Mouse (Mus musculus) stomach, embryonic 15.5 days (tissue): ENCODE measurements around the gene Eef1akmt3. TPM values are rescaled to one million over a fixed set of nuclear protein-coding genes. Genes with fewer than 3 reads are reported as not detected.

Source experiments
- ATAC-seq: fragments of 200-750 bp; cut with Nextera tagmentation; 2 replicates; pipeline ENCODE4 v1.8.0; 2017; ENCODE audit warnings: low read depth, moderate number of reproducible peaks, moderate TSS enrichment; ENCODE audit not compliant: insufficient read depth, low FRiP score
- H3K27ac ChIP-seq: fragments of 300-500 bp; sonication (generic); 2 replicates; pipeline ENCODE4 v1.5.1; 2015; ENCODE audit warnings: mild to moderate bottlenecking, inconsistent platforms
- H3K27me3 ChIP-seq: fragments of 300-500 bp; sonication (generic); replicated peaks from 2 replicates; pipeline ENCODE4 v1.6.1; 2015; ENCODE audit warnings: inconsistent platforms
- H3K36me3 ChIP-seq: fragments of 300-500 bp; sonication (generic); 2 replicates; pipeline ENCODE4 v1.6.1; 2015; ENCODE audit warnings: inconsistent platforms
- H3K4me1 ChIP-seq: fragments of 300-500 bp; sonication (generic); 2 replicates; pipeline ENCODE4 v1.6.1; 2015; ENCODE audit warnings: inconsistent platforms
- H3K4me2 ChIP-seq: fragments of 300-500 bp; sonication (generic); 2 replicates; pipeline ENCODE4 v1.6.1; 2015; ENCODE audit warnings: mild to moderate bottlenecking, inconsistent platforms
- H3K4me3 ChIP-seq: fragments of 300-500 bp; sonication (generic); replicated peaks from 2 replicates; pipeline ENCODE4 v1.5.1; 2015; ENCODE audit warnings: inconsistent platforms
- H3K9ac ChIP-seq: fragments of 300-500 bp; sonication (generic); 2 replicates; pipeline ENCODE4 v1.6.1; 2015; ENCODE audit warnings: inconsistent platforms
- H3K9me3 ChIP-seq: fragments of 300-500 bp; sonication (generic); 2 replicates; pipeline ENCODE4 v1.6.1; 2016; ENCODE audit warnings: inconsistent platforms
- WGBS: fragments of 180-500 bp; shearing (Covaris S2); methylation state at CpG from one replicate; pipeline ENCODE4 v1.1.7; 2015; 5-methylcytosine and 5-hydroxymethylcytosine counted together
- polyA plus RNA-seq: library from polyadenylated mRNA; unstranded; fragments of >200 nt; fragmentation: Nextera tagmentation; extraction: Ambion mirVana; gene quantifications from 2 replicates; pipeline ENCODE4 v1.2.1, GENCODE M21; 2015

Eef1akmt3 gene
- polyA plus RNA-seq, 1 experiment from 2014 or later = 1.1 TPM

DNA sequence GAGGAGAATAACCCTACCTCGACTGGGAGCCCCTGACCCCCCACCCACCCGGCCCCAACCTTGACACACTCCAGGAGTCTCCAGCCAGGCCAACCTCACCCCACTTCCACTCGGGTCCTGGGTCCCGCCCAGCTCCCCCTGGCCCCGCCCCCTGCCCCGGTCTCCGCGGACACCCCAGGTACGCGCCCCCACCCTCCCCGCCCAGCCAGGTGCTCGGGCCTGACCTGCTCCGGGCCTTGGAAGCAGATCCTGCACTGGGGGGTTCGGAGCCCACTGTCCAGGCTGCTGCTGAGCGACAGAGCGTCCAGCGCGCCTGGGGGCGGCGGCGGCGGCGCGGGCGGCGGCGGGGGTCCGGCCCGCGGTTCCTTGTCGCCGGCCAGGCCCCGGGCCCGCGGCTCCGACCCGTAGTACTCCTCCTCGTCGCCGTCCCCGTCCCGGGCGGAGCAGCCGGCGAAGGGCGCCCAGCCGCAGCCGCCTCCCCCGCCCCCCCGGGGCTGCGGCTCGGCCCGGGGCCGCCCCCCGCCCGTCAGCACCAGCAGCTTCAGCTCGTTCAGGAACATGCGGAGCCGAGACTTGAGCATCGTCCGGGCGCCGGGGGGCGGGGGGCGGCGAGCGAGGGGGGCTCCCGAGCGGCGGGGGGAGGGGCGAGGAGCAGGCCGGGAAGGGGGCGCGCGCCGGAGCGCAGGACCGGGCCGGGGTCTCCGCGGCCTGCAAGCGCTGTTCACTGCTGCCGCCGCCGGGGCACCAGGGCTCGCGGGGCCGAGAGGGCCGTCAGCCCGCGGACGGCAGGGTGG is 18.1 kb upstream of the Eef1akmt3 start:
- H3K4me3 ChIP-seq = peak overlapping the region; percentile 75
- peak overlapping the region; percentile 59; the same call in 1 of the 2 replicates for H3K27ac ChIP-seq
- H3K9ac ChIP-seq = peak overlapping the region; percentile 53
- H3K4me1 ChIP-seq = peaks cover 14% of the 10 kb centered on the region; the same call in 1 of the 2 replicates
- 0 out of 2 replicates have a peak, but pooled peaks cover 6% of the 10 kb centered on the region for H3K27me3 ChIP-seq
- no peak for ATAC-seq
- 1% methylated on average over 49 of the region's 92 CpGs for WGBS
- peaks cover 19% of the 10 kb centered on the region for H3K36me3 ChIP-seq
- H3K4me2 ChIP-seq = peak overlapping the region; percentile 96
- H3K9me3 ChIP-seq = no peaks in the 10 kb centered on the region

DNA sequence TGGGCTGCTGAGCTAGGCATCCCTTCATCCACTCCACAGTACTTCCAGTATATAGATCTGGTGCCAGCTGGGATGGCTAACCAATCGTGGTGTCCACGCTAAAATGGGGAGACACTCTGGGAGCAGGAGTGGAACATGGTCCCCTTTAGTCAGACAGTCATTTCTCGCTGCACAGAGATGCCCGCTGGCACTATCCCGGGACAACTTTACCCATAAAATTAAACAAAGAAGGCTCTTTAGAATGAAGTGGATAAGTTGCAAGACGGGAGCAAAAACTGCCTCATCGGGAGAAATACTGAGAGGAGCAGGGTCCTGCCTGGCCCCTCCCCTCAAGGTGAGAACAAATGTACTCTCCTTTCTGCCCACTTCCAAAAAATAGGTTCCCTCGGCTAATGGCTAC is 17.4 kb upstream of the Eef1akmt3 start:
- H3K27me3 ChIP-seq = 0 out of 2 replicates have a peak, but pooled peaks cover 6% of the 10 kb centered on the region
- H3K4me2 ChIP-seq = peak overlapping the region; percentile 96
- H3K4me3 ChIP-seq = peak overlapping the region; percentile 75
- H3K9ac ChIP-seq = no peak overlapping the region
- 8% methylated on average over 8 of the region's 8 CpGs for WGBS
- H3K36me3 ChIP-seq = peaks cover 19% of the 10 kb centered on the region
- no peak for ATAC-seq
- peaks cover 14% of the 10 kb centered on the region; the same call in 1 of the 2 replicates for H3K4me1 ChIP-seq
- no peaks in the 10 kb centered on the region for H3K9me3 ChIP-seq
- no peak overlapping the region for H3K27ac ChIP-seq

GRCm38 (mm10) chr10:127058161-127058560 is 16.8 kb upstream of the Eef1akmt3 start:
- no peak overlapping the region for H3K9ac ChIP-seq
- WGBS = 1% methylated on average over 9 of the region's 9 CpGs

GRCm38 (mm10) chr10:127056490-127056889 is 15.2 kb upstream of the Eef1akmt3 start:
- Histone ChIP-seq H3K4me3 (no peak overlapping the region), H3K27me3 (peaks cover 12% of the 10 kb centered on the region; the same call in 1 of the 2 replicates), H3K4me1 (peaks cover 14% of the 10 kb centered on the region; the same call in 1 of the 2 replicates), H3K36me3 (peaks cover 19% of the 10 kb centered on the region), H3K9ac (no peak overlapping the region), H3K9me3 (no peaks in the 10 kb centered on the region), H3K4me2 (no peak overlapping the region), H3K27ac (no peak overlapping the region)
- WGBS = 83% methylated on average over 20 of the region's 20 CpGs
- no peak for ATAC-seq

More at GRCm38 (mm10) chr10:127058161-127058560, 16.8 kb upstream of the Eef1akmt3 start:
- ATAC-seq = no peak
- Histone ChIP-seq H3K4me3 (peak overlapping the region; percentile 75), H3K4me1 (peaks cover 14% of the 10 kb centered on the region; the same call in 1 of the 2 replicates), H3K36me3 (peaks cover 19% of the 10 kb centered on the region), H3K9me3 (no peaks in the 10 kb centered on the region), H3K4me2 (peak overlapping the region; percentile 96), H3K27me3 (0 out of 2 replicates have a peak, but pooled peaks cover 6% of the 10 kb centered on the region), H3K27ac (no peak overlapping the region)

- ATAC-seq = no peak
- no peak overlapping the region for H3K4me3 ChIP-seq
- H3K36me3 ChIP-seq = peaks cover 19% of the 10 kb centered on the region
- H3K4me1 ChIP-seq = peaks cover 14% of the 10 kb centered on the region; the same call in 1 of the 2 replicates
- WGBS = 83% methylated on average over 8 of the region's 8 CpGs
- H3K9me3 ChIP-seq = no peaks in the 10 kb centered on the region
- no peak overlapping the region for H3K9ac ChIP-seq
- peaks cover 18% of the 10 kb centered on the region for H3K27me3 ChIP-seq
- no peak overlapping the region for H3K4me2 ChIP-seq
- no peak overlapping the region for H3K27ac ChIP-seq
Measured at GRCm38 (mm10) chr10:127055406-127055805, 14.1 kb upstream of the Eef1akmt3 start.

GRCm38 (mm10) chr10:127054646-127055045 is 13.3 kb upstream of the Eef1akmt3 start:
- H3K27me3 ChIP-seq = peaks cover 26% of the 10 kb centered on the region
- no peak for ATAC-seq
- no peaks in the 10 kb centered on the region for H3K9me3 ChIP-seq
- no peak overlapping the region for H3K27ac ChIP-seq
- no peak overlapping the region for H3K4me2 ChIP-seq
- no peak overlapping the region for H3K9ac ChIP-seq
- no peak overlapping the region for H3K4me3 ChIP-seq
- 62% methylated on average over 4 of the region's 4 CpGs for WGBS
- peaks cover 19% of the 10 kb centered on the region for H3K36me3 ChIP-seq
- peaks cover 18% of the 10 kb centered on the region; the same call in 1 of the 2 replicates for H3K4me1 ChIP-seq

GRCm38 (mm10) chr10:127050119-127050474 is 8.8 kb upstream of the Eef1akmt3 start:
- Histone ChIP-seq H3K27me3 (peaks cover 46% of the 10 kb centered on the region), H3K4me1 (peaks cover 14% of the 10 kb centered on the region), H3K4me2 (peak overlapping the region; percentile 53), H3K36me3 (peaks cover under 1% of the 10 kb centered on the region; the same call in 1 of the 2 replicates), H3K27ac (no peak overlapping the region), H3K9me3 (no peaks in the 10 kb centered on the region), H3K4me3 (peak overlapping the region; percentile 26; the same call in 1 of the 2 replicates), H3K9ac (no peak overlapping the region)
- no peak for ATAC-seq
- 15% methylated on average over 10 of the region's 10 CpGs for WGBS

- H3K9me3 ChIP-seq = no peaks in the 10 kb centered on the region
- no peak overlapping the region for H3K9ac ChIP-seq
- H3K4me3 ChIP-seq = peak overlapping the region; percentile 26
- no peak overlapping the region for H3K27ac ChIP-seq
- H3K27me3 ChIP-seq = peaks cover 46% of the 10 kb centered on the region
- H3K36me3 ChIP-seq = peaks cover 6% of the 10 kb centered on the region
- WGBS = 4% methylated on average over 29 of the region's 29 CpGs
- peaks cover 14% of the 10 kb centered on the region for H3K4me1 ChIP-seq
- ATAC-seq = peak; percentile 32; the same call in 1 of the 2 replicates
- H3K4me2 ChIP-seq = peak overlapping the region; percentile 53
Measured at GRCm38 (mm10) chr10:127049395-127050118, 8.2 kb upstream of the Eef1akmt3 start.

- ATAC-seq = no peak
- H3K36me3 ChIP-seq = peaks cover 9% of the 10 kb centered on the region
- 5% methylated on average over 35 of the region's 35 CpGs for WGBS
- H3K27ac ChIP-seq = no peak overlapping the region
- H3K4me1 ChIP-seq = peaks cover 14% of the 10 kb centered on the region
- H3K4me2 ChIP-seq = peak overlapping the region; percentile 53
- peaks cover 46% of the 10 kb centered on the region for H3K27me3 ChIP-seq
- no peaks in the 10 kb centered on the region for H3K9me3 ChIP-seq
- no peak overlapping the region for H3K9ac ChIP-seq
- peak overlapping the region; percentile 26 for H3K4me3 ChIP-seq
Measured at GRCm38 (mm10) chr10:127048608-127049394, 7.5 kb upstream of the Eef1akmt3 start.

DNA sequence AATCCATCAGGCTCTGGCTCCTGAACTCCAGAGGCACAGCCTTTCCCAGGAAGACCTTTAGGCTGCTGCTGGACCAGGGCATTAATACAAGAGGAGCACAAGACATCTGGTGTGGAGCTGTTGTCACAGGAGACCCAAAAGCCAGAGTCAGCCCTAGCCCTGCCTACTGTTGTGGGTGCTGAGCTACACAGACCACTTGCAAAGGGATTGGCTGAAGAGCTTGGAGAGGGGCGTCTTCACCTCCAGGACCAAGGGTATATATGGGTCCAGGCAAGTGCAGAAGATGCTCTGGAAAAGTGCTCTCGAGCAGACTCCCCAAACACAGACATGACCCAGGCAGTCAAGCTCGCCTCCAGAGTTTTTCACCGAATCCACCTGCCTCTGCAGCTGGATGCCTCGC is 6.6 kb upstream of the Eef1akmt3 start, which contains the start of gene Cyp27b1:
TSS of gene Cyp27b1 (plus strand) at position 297 of the 400 bp plus-strand sequence.
- WGBS = 36% methylated on average over 5 of the region's 5 CpGs
- Histone ChIP-seq H3K36me3 (peaks cover 9% of the 10 kb centered on the region), H3K4me3 (peak within 1 kb of the TSS; percentile 26), H3K9me3 (no peaks in the 10 kb centered on the region), H3K27ac (no peak within 1 kb of the TSS), H3K9ac (no peak within 1 kb of the TSS), H3K4me1 (peaks cover 14% of the 10 kb centered on the region), H3K4me2 (peak within 1 kb of the TSS; percentile 53), H3K27me3 (peaks cover 46% of the 10 kb centered on the region)
- ATAC-seq = no peak

- peaks cover 7% of the 10 kb centered on the region for H3K27me3 ChIP-seq
- no peak overlapping the region for H3K4me3 ChIP-seq
- H3K9me3 ChIP-seq = no peaks in the 10 kb centered on the region
- H3K4me2 ChIP-seq = no peak overlapping the region
- whole genome bisulfite sequencing = 91% methylated on average over 6 of the region's 6 CpGs
- no peak for ATAC-seq
- peaks cover 9% of the 10 kb centered on the region for H3K36me3 ChIP-seq
- no peak overlapping the region for H3K27ac ChIP-seq
- H3K9ac ChIP-seq = no peak overlapping the region
- 0 out of 2 replicates have a peak, but pooled peaks cover 6% of the 10 kb centered on the region for H3K4me1 ChIP-seq
Measured at GRCm38 (mm10) chr10:127043187-127043586, 1.9 kb upstream of the Eef1akmt3 start.
